Mouse (Mus musculus): Measurements from ENCODE around the gene Acbd7. TPM values are rescaled to one million over a fixed set of nuclear protein-coding genes. Genes with fewer than 3 reads are reported as not detected.

Acbd7 gene
- total RNA-seq, 2 experiments from 2014 or later, result not detected

- ATAC-seq (replicated peaks; ENCODE audit: low FRiP score, poor library complexity, severe bottlenecking), result no peak
Observed at GRCm38 (mm10) chr2:3361067-3361466, 25.1 kb downstream of the Acbd7 start.

- no peak for ATAC-seq (replicated peaks; ENCODE audit: low FRiP score, poor library complexity, severe bottlenecking)
Observed at GRCm38 (mm10) chr2:3365127-3365526, 29.2 kb downstream of the Acbd7 start.

- no peak for ATAC-seq (replicated peaks; ENCODE audit: low FRiP score, poor library complexity, severe bottlenecking)
Observed at GRCm38 (mm10) chr2:3387105-3387860, 51.3 kb downstream of the Acbd7 start.

Other genes with a start within 250 kb of the Acbd7 start
- not detected in 2 replicates for gene Fam171a1, start 221.9 kb upstream of the Acbd7 start, total RNA-seq (2015; ENCODE audit: low replicate concordance)
- gene Fam171a1, start 221.9 kb upstream of the Acbd7 start, total RNA-seq (2017; ENCODE audit: low replicate concordance), result 0.08 and 0.39 TPM in 2 replicates
- 9.7 and 11.7 TPM in 2 replicates for gene Nmt2, start 52.0 kb upstream of the Acbd7 start, total RNA-seq (2015; ENCODE audit: low replicate concordance)
- gene Nmt2, start 52.0 kb upstream of the Acbd7 start, total RNA-seq (2017; ENCODE audit: low replicate concordance), result 13.8 and 15.3 TPM in 2 replicates
- 2.5 and 5.8 TPM in 2 replicates for gene Rpp38, start 3.5 kb upstream of the Acbd7 start, total RNA-seq (2015; ENCODE audit: low replicate concordance)
- gene Rpp38, start 3.5 kb upstream of the Acbd7 start, total RNA-seq (2017; ENCODE audit: low replicate concordance), result 2.6 TPM in 1 of 2 replicates, not detected in the other
- not detected in 2 replicates for gene Olah, start 61.0 kb downstream of the Acbd7 start, total RNA-seq (2015; ENCODE audit: low replicate concordance)
- not detected in 2 replicates for gene Olah, start 61.0 kb downstream of the Acbd7 start, total RNA-seq (2017; ENCODE audit: low replicate concordance)
- gene Meig1, start 86.5 kb downstream of the Acbd7 start, total RNA-seq (2015; ENCODE audit: low replicate concordance), result not detected in 2 replicates
- gene Meig1, start 86.5 kb downstream of the Acbd7 start, total RNA-seq (2017; ENCODE audit: low replicate concordance), result not detected in 2 replicates
- gene Dclre1c, start 88.0 kb downstream of the Acbd7 start, total RNA-seq (2015; ENCODE audit: low replicate concordance), result 16.8 and 21.3 TPM in 2 replicates
- gene Dclre1c, start 88.0 kb downstream of the Acbd7 start, total RNA-seq (2017; ENCODE audit: low replicate concordance), result 12.2 and 17.9 TPM in 2 replicates
- gene Suv39h2, start 138.9 kb downstream of the Acbd7 start, total RNA-seq (2015; ENCODE audit: low replicate concordance), result 14.8 and 15.5 TPM in 2 replicates
- 8.7 and 9.2 TPM in 2 replicates for gene Suv39h2, start 138.9 kb downstream of the Acbd7 start, total RNA-seq (2017; ENCODE audit: low replicate concordance)
- 7.2 and 10.5 TPM in 2 replicates for gene Gm45902, start 176.6 kb downstream of the Acbd7 start, total RNA-seq (2015; ENCODE audit: low replicate concordance)
- 14.0 and 14.7 TPM in 2 replicates for gene Gm45902, start 176.6 kb downstream of the Acbd7 start, total RNA-seq (2017; ENCODE audit: low replicate concordance)
- 57.8 and 72.1 TPM in 2 replicates for gene Hspa14, start 176.6 kb downstream of the Acbd7 start, total RNA-seq (2015; ENCODE audit: low replicate concordance)
- 94.5 and 181 TPM in 2 replicates for gene Hspa14, start 176.6 kb downstream of the Acbd7 start, total RNA-seq (2017; ENCODE audit: low replicate concordance)
- not detected in 2 replicates for gene Cdnf, start 176.9 kb downstream of the Acbd7 start, total RNA-seq (2015; ENCODE audit: low replicate concordance)
- 0.39 TPM in 1 of 2 replicates, not detected in the other for gene Cdnf, start 176.9 kb downstream of the Acbd7 start, total RNA-seq (2017; ENCODE audit: low replicate concordance)
- gene Fam107b, start 234.3 kb downstream of the Acbd7 start, total RNA-seq (2015; ENCODE audit: low replicate concordance), result 155 and 288 TPM in 2 replicates
- 101 and 104 TPM in 2 replicates for gene Fam107b, start 234.3 kb downstream of the Acbd7 start, total RNA-seq (2017; ENCODE audit: low replicate concordance)

Measured in erythroid progenitor cell, adult 5-6 weeks (primary cell).